Mouse (Mus musculus) megakaryocyte-erythroid progenitor cell, adult 5-6 weeks (primary cell): ENCODE measurements around the gene Igfbp4. TPM values are rescaled to one million over a fixed set of nuclear protein-coding genes. Genes with fewer than 3 reads are reported as not detected.

Source experiments
- ATAC-seq: replicated peaks from 2 replicates; pipeline ENCODE4 v1.8.0; 2016; ENCODE audit warnings: mild to moderate bottlenecking, inconsistent platforms; ENCODE audit not compliant: severe bottlenecking, poor library complexity, low FRiP score, low TSS enrichment
- total RNA-seq, 2 experiments: library from RNA; stranded (forward) in 1 of 2; stranded (reverse) in 1 of 2; fragments of 200-1000, 215-1000 nt in 1 of 2; fragments of >200 nt in 1 of 2; fragmentation: Nextera tagmentation in 1 of 2; gene quantifications; 2 replicates each; pipeline ENCODE4 v1.2.3; 2014 to 2017

Gene Igfbp4
- total RNA-seq (2014; fragmentation: Nextera tagmentation) (15.9 and 22.9 TPM in 2 replicates), total RNA-seq (2017) (23.5 and 68.2 TPM in 2 replicates)

DNA sequence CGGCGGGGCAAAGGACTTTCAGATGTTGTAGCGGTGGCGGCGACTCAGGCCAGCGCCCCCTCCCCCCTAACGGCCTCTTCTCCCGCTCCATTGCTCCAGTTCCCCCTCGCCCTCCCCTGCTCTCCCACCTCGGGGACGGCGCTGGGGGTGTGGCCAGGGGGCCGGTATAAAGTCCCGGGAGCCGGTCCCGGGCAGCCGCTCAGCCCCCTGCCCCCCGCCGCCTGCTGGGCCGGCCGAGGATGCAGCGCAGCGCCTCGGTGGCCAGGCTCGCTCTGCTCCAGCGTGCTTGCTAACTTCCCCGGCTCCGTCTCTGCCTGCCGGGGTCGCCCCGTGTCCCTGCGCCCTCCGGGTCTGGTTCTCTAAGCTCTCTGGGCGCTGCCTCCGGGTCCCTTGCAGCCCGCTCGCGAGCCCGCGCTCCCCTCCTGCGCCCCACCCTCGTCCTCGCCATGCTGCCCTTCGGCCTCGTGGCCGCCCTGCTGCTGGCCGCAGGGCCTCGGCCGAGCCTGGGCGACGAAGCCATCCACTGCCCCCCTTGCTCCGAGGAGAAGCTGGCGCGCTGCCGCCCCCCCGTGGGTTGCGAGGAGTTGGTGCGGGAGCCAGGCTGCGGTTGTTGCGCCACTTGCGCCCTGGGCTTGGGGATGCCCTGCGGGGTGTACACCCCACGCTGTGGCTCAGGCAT is at the start of gene Igfbp4:
Gene Igfbp4, plus strand, starts transcription at position 194 of the 679 bp plus-strand sequence.
- ATAC-seq = no peak

DNA sequence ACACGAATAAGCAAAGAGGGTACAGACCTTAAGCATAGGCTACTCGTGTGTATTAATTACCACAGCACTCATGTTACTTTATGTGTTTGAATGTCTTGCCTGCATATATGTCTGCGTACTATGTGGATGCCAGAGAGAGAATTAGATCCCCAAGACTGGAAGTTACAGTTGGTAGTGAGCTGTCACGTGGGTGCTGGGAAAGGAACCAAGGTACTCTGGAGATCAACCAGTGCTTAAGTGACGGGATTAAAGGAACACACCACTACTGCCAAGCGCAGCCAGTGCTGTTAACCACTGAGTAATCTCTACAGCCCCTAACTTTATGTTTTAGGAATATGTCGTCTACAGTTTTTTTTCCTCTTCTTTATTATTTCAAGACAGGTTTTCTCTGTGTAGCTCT is 45.1 kb upstream of the Igfbp4 start:
- no peak for ATAC-seq

DNA sequence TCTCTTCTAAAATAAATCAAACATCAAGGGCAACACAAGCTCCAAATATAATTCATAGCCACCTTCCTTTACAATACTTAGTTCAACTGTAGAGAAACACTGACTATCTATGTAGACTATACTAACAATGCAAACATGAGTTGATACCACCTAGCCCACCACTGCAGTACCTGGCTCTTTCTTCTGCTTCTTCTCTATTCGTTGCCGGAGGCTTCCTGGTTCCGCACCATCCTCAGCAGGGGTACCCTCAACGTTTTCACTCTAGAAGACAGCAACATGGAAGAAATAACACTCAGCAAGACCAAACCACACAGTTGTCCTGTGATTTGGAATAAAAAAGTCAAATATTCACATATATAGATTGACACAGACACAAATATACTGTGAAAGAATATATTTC is 43.4 kb upstream of the Igfbp4 start:
- no peak for ATAC-seq

DNA sequence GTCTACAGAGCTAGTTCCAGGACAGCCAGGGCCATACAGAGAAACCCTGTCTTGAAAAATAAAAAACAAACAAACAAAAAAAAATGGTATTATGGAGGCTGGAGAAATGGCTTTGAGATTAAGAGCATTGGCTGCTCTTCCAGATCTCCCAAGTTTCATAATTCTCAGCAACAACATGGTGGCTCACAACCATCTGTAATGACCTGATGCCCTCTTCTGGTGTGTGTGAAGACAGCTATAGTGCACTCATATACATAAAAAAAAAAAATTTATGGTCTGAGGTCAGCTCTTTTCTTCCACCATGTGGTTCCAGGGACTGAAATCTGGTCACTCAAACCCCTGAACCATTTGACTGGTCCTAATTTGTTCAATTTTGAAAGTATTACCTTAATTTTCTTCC is 42.3 kb upstream of the Igfbp4 start:
- ATAC-seq = no peak

DNA sequence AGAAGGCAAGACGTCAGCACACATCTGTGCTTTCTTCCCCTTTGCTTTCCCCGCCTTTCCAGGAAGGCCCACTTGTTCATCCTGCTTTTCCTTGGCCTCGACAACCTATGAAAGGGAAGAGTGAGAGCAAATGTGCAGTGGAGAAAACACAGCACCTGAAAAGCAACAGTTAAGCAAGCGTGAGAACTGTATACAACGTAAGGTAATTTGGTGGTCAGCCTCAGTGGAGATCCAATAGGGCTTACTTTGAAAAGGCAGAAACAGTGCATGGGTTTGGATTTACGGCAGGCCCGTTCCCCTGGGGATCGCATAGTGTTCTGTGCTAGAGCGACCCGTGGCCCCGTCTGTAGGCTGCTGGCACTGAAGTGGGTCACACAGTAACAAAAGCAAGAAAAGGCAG is 41.8 kb upstream of the Igfbp4 start:
- no peak for ATAC-seq

DNA sequence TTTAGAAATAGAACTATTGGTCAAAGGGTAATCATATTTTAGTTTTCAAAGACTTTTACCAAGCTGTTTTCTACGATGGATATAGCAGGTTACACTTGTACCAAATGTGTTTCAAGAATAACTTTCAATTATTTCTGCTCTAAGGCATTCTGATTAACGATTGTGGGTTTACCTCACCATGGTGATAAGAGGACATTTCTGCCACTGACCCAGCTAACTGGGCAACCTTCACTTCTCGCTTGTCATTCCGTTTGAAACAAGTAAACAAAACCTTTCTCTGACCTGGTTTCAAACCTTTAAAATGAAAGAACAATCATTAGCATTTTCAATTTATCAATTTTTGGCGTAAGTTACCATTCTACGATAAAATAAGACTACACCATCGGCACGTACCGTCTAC is 34.3 kb upstream of the Igfbp4 start:
- no peak for ATAC-seq

DNA sequence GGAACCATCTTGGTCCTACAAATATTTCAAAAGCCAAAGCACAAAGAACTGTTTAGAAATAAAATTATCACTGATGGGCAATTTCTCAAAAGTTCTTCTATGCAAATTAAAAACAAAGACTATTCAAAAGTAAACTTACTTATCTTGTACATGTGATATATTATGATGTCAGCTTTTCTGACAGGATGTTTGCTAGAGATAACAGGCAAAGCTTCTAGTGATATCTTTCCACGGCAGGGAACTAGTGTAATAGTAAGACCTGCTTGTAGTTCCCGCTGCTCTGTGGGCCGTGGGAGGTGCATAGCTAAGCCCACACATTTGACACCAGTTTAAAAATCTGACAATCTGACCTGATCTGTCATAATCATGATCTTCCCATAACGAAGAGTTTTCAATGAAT is 30.9 kb upstream of the Igfbp4 start:
- ATAC-seq = 0 out of 2 replicates have a peak, but pooled peaks have one; percentile 55

DNA sequence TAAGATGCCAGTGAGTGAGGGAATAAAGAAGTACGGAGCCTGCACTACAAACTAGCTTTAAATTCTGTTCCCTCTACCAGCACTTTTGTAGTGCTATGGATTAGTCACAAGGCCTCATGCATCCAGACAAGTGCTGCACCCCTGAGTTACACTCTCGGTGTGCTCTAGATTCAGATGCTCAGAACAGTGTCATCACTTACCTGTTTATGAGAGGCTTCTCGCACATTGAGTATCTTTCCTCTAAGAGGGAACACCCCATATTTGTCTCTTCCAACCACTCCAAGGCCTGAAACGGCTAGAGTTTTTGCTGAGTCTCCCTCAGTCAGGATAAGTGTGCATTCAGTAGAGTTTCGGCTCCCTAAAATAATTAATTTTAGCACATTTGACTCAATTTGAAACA is 30.3 kb upstream of the Igfbp4 start:
- no peak for ATAC-seq

DNA sequence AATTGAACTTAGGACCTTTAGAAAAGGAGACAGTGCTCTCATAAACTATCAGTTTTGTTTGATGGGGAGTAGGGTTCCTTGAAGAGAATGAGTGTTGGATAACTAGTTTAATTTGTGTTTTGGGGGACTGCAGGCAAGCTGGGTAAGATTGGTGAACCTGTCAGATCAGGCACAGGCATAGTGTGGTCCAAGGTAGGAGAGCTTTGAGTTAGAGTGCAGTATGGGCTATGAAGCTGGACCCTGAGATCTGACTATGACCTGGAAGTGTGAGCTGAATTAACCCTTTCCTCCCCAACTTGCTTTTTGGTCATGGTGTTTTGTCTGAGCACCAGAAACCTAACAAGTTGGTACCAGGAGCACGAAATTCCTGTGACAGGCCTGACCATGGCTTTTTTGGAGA is 27.2 kb upstream of the Igfbp4 start:
- no peak for ATAC-seq

DNA sequence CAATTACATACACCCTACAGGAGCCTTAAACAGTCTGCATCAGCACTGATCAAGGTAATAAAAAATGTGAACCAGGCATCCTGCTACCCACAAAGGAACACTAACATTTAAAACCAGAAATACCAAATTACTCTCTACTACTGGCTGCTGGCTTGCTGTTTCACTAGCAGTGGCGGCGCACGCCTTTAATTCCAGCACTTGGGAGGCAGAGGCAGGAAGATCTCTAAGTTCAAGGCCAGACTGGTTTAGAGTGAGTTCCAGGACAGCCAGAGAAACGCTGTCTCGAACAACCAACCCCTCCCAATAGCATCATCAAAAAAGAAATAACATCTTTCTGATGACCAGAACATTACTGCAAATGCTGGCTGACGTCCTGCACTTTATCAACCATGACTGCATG is 21.2 kb upstream of the Igfbp4 start:
- ATAC-seq = no peak

DNA sequence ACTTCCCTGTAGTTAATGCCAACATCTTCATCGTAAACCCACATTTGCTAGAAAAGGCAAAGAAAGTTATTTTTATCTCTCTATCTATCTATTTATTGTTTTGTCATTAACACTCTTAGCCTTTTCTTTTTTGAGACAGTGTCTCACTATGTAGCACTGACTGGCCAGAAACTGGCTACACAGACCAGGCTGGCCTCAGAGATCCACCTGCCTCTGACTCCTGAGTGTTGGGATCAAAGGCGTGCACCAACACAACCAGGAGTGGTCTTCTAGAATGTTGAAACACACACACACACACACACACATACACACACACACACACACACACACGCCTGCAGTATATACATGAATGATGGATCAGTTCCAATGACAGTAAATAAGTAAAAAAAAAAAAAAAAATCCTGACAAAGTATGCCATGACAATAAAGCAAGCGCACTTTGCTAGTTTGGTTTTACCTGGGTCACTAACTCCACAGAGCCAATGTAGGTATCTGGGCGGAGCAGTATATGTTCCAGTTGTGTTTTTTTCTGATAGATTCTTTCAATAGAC is 18.6 kb upstream of the Igfbp4 start:
- ATAC-seq = no peak

DNA sequence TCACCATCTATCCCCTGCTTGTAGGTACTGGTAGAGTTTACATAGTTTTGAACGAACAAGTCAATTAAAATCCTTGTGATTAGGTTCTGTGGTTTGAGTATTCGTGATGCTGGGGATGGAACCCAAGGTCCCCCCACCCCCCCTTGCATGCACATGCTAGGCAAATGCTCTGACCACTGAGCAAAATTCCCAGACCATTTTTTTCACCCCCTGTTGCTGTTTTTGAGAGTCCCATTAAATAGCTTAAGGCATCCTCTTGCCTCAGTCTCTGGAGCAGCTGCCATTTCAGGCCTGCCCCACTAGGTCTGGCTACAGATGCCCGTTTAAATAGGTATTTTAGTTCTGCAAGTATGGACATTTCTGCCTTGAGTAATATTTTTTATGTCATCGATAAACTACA is 17.9 kb upstream of the Igfbp4 start:
- ATAC-seq = no peak

DNA sequence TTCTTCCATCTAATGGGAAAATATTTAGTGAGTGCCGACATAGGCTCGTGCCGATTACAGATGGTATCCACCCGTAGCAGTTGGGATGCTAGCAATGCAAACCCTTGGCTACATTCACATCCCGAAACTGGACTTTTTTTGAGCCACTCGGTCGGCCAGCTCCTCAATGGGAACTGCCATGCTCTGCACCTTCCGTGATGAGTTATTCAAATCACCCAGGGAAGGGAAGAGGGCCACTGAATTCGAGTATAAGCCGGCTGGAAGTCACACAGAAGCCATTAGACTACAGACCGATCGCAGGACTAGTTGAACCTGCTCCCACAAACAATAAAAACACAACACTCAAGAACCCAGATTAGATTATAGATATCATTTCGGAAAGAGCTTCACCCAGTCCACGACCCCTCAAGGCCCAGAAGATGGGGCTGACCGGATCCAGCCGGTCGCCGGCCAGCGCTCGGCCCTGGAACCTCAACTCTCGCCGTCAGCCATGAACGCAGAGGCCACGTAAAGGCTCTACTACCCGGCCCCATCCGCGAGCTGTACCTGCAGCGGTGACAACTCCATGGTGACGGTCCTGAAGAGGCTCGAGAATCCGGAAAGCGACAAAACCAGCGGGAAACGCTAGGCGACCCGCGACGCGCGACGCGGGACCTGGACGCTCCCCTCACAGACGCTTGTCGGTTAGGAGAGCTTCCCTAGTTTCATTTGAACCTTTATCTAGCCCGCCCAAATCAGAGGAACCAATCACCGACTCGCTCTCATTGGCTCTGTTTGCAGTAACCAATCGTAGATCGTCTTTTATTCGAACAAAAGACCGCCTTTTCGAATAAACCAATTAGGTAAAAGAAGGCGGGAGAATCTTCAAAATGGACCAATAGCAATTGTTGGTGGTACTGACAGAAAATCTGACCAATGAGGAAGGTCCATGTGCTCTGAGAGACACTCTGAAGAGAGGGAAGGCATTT is 17.3 kb upstream of the Igfbp4 start, which contains the start of gene Top2a:
Gene Top2a, minus strand, starts transcription at position 690 of the 968 bp plus-strand sequence.
- ATAC-seq = peak; percentile 97

DNA sequence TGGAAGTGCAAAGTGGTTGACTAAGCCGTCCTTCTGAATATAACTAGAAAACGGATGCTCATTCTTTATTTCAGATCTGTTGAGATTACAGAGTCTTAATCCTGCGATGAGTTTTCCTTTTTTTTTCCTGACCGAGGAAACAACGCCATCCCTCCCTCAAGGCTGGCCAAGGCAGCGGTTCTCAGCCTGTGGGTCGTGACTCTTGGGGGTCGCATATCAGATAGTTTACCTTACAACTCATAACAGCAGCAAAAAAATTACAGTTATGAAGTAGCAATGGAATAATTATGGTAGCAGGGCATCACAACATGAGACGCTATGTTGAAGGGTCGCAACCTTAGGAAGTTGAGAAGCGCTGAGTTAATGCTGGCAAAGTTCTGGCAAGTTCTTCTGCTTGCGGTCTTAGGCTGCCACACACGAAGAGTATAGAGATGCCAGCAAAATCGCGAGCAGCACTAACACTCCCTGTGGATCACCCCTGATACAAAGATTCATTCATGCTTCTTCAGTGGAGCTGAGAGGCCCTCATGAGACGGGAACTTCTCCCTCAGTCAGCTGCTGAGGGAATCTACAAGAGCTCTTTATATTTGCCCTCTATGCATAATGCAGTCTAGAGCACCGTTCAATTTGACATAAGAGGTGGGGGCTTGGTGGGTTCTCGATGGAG is 16.4 kb upstream of the Igfbp4 start:
- no peak for ATAC-seq

DNA sequence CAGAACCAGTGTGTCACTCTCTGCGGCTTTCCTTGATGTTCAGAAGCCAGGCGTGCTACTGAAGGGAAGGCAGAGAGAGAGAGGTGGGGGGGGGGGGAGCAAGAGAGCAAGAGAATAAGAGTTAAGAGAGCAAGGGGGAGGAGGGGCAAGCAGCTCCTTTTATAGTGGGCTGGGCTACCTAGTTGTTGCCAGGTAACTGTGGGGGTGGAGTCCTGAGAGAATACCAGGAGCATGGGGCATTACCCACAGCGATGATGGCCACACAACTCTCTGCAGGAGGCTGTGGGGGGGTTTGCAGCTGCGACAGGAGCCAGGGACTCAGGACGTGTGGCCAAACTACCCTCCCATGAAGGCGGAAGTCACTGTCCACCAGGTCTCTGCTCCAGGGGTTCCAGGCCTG is 15.2 kb upstream of the Igfbp4 start:
- no peak for ATAC-seq

DNA sequence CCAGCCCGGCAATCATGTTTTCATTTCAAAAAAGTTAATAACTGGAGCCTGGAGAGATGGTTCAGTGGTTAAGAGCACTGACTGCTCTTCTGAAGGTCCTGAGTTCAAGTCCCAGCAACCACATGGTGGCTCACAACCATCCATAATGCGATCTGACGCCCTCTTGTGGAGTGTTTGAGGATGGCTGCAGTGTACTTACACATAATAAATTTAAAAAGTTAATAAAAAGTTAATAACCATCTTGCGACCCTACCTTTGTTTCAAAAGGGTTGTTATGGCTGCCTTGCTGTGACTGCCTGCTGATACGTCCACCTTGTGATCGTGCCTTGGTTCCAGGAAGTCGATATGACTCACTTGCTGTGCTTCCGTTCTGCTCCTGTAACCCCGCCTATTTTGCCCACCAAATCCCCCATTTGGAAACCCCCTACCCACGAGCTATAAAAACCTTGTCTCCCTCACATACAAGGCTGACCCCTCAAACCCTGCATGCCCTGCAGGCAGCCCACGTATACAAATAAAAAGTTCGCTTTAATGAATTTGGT is 14.1 kb upstream of the Igfbp4 start:
- ATAC-seq = no peak

DNA sequence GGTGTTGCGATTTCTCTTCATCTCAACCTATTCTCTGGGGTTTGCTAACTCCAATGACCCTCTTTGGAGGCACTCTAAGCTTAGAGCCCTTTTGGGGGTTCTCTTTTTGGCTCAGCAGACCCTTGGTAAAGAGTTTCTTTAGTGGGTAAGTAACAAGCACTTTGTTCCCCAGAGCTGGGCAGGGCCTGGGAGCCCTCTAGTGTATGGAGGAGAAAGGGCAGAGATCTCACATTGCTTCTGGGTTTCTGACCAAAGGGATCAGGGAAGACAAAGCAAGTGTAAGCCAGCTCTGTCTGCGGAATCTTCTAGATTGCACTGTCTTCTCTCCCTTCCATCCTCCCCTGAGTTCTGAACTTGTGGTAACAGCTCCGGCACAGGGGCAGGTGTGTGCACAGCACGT is 5.7 kb upstream of the Igfbp4 start:
- 0 out of 2 replicates have a peak, but pooled peaks have one; percentile 32 for ATAC-seq

DNA sequence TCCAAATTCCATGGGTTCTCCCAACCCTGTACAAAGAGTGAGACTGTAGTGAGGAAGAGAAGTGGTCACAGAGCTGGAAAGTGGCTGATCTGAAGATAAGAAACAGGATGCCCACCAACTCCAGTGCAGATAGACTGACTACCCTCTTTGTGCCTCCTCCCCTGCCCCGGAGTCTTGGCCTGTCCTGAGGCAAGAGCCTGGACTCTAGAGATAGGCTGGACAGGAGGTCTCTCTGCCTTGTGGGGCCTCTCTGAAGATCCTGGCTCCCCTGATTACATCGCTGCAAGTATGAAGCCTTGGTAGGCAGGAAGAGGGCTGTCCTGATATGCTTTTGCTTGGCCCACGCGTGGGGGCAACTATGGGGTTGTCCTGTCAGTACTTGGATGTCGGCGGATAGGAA is 4.8 kb upstream of the Igfbp4 start:
- ATAC-seq = no peak

DNA sequence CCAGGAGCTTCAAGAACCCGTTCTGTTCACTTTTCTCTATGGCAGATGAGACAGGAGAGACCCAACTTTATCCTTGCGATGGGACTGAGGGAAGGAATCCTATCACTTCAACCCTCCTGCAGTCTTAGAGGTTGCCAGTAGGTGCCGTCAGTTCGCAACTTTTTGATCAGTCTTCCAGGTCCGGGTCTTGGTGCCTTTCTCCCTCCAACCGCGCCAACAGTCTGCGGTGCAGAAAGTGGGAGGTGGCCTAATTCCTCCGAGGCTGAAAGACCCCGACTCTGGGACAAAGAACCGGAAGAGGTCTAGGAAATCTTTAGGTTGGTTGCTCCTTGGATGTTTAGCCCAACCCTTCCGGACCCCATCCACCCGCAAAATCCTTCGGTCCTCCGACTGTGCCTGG is 1.3 kb upstream of the Igfbp4 start:
- ATAC-seq = peak; percentile 81
